Mouse (Mus musculus): Measurements from ENCODE around the gene Cd40. TPM values are rescaled to one million over a fixed set of nuclear protein-coding genes. Genes with fewer than 3 reads are reported as not detected.

Gene Cd40
- not detected for polyA plus RNA-seq (2015; fragmentation: Illumina TruSeq; extraction: RNeasy Lipid Tissue Mini Kit (QIAGEN cat#74804); ENCODE audit: insufficient read depth, low read depth, low replicate concordance)

GRCm38 (mm10) chr2:165054888-165055852 is at the start of gene Cd40:
Cd40 (plus strand) TSS chr2:165055627.

GRCm38 (mm10) chr2:165034131-165035057 is 21.0 kb upstream of the Cd40 start, which contains the start of gene Ncoa5:
Ncoa5 (minus strand) TSS chr2:165034867.

GRCm38 (mm10) chr2:165090650-165091049 is 35.2 kb downstream of the Cd40 start, which contains the start of gene 1700025C18Rik:
1700025C18Rik (minus strand) TSS chr2:165090750.

Other genes starting within 250 kb of the Cd40 start
- 2.2 TPM for gene Zswim1, start 232.9 kb upstream of the Cd40 start, polyA plus RNA-seq (2015; fragmentation: Illumina TruSeq; extraction: RNeasy Lipid Tissue Mini Kit (QIAGEN cat#74804); ENCODE audit: insufficient read depth, low read depth, low replicate concordance)
- gene Spata25, start 227.1 kb upstream of the Cd40 start, polyA plus RNA-seq (2015; fragmentation: Illumina TruSeq; extraction: RNeasy Lipid Tissue Mini Kit (QIAGEN cat#74804); ENCODE audit: insufficient read depth, low read depth, low replicate concordance) = not detected
- gene Ctsa, start 222.8 kb upstream of the Cd40 start, polyA plus RNA-seq (2015; fragmentation: Illumina TruSeq; extraction: RNeasy Lipid Tissue Mini Kit (QIAGEN cat#74804); ENCODE audit: insufficient read depth, low read depth, low replicate concordance) = 25.7 TPM
- 0.87 TPM for gene Neurl2, start 222.2 kb upstream of the Cd40 start, polyA plus RNA-seq (2015; fragmentation: Illumina TruSeq; extraction: RNeasy Lipid Tissue Mini Kit (QIAGEN cat#74804); ENCODE audit: insufficient read depth, low read depth, low replicate concordance)
- gene Pltp, start 197.9 kb upstream of the Cd40 start, polyA plus RNA-seq (2015; fragmentation: Illumina TruSeq; extraction: RNeasy Lipid Tissue Mini Kit (QIAGEN cat#74804); ENCODE audit: insufficient read depth, low read depth, low replicate concordance) = 49.6 TPM
- gene Pcif1, start 176.3 kb upstream of the Cd40 start, polyA plus RNA-seq (2015; fragmentation: Illumina TruSeq; extraction: RNeasy Lipid Tissue Mini Kit (QIAGEN cat#74804); ENCODE audit: insufficient read depth, low read depth, low replicate concordance) = 14.1 TPM
- 5.1 TPM for gene Zfp335, start 143.9 kb upstream of the Cd40 start, polyA plus RNA-seq (2015; fragmentation: Illumina TruSeq; extraction: RNeasy Lipid Tissue Mini Kit (QIAGEN cat#74804); ENCODE audit: insufficient read depth, low read depth, low replicate concordance)
- gene Mmp9, start 114.8 kb upstream of the Cd40 start, polyA plus RNA-seq (2015; fragmentation: Illumina TruSeq; extraction: RNeasy Lipid Tissue Mini Kit (QIAGEN cat#74804); ENCODE audit: insufficient read depth, low read depth, low replicate concordance) = 6.0 TPM
- gene Slc12a5, start 94.8 kb upstream of the Cd40 start, polyA plus RNA-seq (2015; fragmentation: Illumina TruSeq; extraction: RNeasy Lipid Tissue Mini Kit (QIAGEN cat#74804); ENCODE audit: insufficient read depth, low read depth, low replicate concordance) = 2.0 TPM
- gene Ncoa5, start 20.8 kb upstream of the Cd40 start, polyA plus RNA-seq (2015; fragmentation: Illumina TruSeq; extraction: RNeasy Lipid Tissue Mini Kit (QIAGEN cat#74804); ENCODE audit: insufficient read depth, low read depth, low replicate concordance) = 8.9 TPM
- not detected for gene 1700025C18Rik, start 35.1 kb downstream of the Cd40 start, polyA plus RNA-seq (2015; fragmentation: Illumina TruSeq; extraction: RNeasy Lipid Tissue Mini Kit (QIAGEN cat#74804); ENCODE audit: insufficient read depth, low read depth, low replicate concordance)
- 0.33 TPM for gene Cdh22, start 179.2 kb downstream of the Cd40 start, polyA plus RNA-seq (2015; fragmentation: Illumina TruSeq; extraction: RNeasy Lipid Tissue Mini Kit (QIAGEN cat#74804); ENCODE audit: insufficient read depth, low read depth, low replicate concordance)
- gene Slc35c2, start 232.2 kb downstream of the Cd40 start, polyA plus RNA-seq (2015; fragmentation: Illumina TruSeq; extraction: RNeasy Lipid Tissue Mini Kit (QIAGEN cat#74804); ENCODE audit: insufficient read depth, low read depth, low replicate concordance) = 57.6 TPM

All from pancreas, adult 10 weeks (tissue).